Comparison of ENCODE assay signal across 1 mouse cellular context in the genomic region with DNA sequence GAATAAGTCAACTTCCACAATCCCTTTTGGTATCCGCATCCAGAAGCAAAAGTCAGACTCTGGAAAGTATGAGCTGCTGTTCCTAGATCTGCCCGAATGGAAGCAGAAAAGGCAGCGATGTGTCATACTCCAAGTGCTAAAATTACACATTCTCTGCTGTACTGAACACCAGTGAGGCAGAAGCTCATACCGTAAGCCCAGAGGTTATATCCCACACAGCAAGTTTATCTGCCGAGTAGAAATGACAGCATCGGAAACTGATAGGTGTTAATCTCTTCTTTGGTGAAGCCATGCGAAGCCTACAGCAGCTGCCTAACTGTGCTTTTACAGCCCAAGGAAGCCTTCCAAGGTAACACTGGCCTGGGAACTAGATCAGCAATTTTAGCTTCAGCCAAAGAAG.
TF ChIP-seq lines count a peak whose summit lies in the region.

No protein-coding gene starts in this region.

TF ChIP-seq in MEL, 35 proteins besides CTCF, POLR2A, EP300 and RAD21 (continued from another document):
- no peak for TF ChIP-seq E2F4 (IDR thresholded peaks at IDR 0.05; ENCODE audit: borderline replicate concordance, low read depth, low read length)
- TF ChIP-seq HCFC1 (IDR thresholded peaks at IDR 0.05; ENCODE audit: low read depth, low read length) = no peak
- no peak for TF ChIP-seq NRF1 (IDR thresholded peaks at IDR 0.05; ENCODE audit: insufficient read depth, low read depth, low read length, poor library complexity, severe bottlenecking)
- no peak for TF ChIP-seq RCOR1 (IDR thresholded peaks at IDR 0.05; ENCODE audit: low read depth, low read length)
- TF ChIP-seq ZNF384 (IDR thresholded peaks at IDR 0.05; ENCODE audit: low read depth, low read length) = no peak
- no peak for TF ChIP-seq MAFK (IDR thresholded peaks at IDR 0.05; ENCODE audit: borderline replicate concordance, low read depth, low read length)
- no peak for TF ChIP-seq GABPA (IDR thresholded peaks at IDR 0.05; ENCODE audit: low read depth, low read length)
- TF ChIP-seq MEF2A (IDR thresholded peaks at IDR 0.05; ENCODE audit: extremely low read depth, insufficient replicate concordance, low read depth, low read length, poor library complexity, severe bottlenecking) = no peak
- peak; percentile 93 for TF ChIP-seq TBP (IDR thresholded peaks at IDR 0.05; ENCODE audit: low read depth, low read length)
- TF ChIP-seq ZMIZ1 (IDR thresholded peaks at IDR 0.05; ENCODE audit: low read depth, low read length) = no peak
- TF ChIP-seq TCF12 (IDR thresholded peaks at IDR 0.05; ENCODE audit: low read depth, low read length) = peak; percentile 39; the same call in 1 of the 2 replicates
- TF ChIP-seq NELFE (IDR thresholded peaks at IDR 0.05; ENCODE audit: low read depth, low read length) = no peak
- peak; percentile 11; the same call in 1 of the 2 replicates for TF ChIP-seq TAL1 (IDR thresholded peaks at IDR 0.05; ENCODE audit: low read length)
- no peak for TF ChIP-seq USF1 (IDR thresholded peaks at IDR 0.05; ENCODE audit: low read depth, low read length)
- no peak for TF ChIP-seq MAX (IDR thresholded peaks at IDR 0.05; ENCODE audit: low read length)
